ENCODE assay signal across 8 mouse cellular contexts in genomic region chr10:43870752-43871151, GRCm38 (mm10). TPM values are rescaled to one million over a fixed set of nuclear protein-coding genes. Genes with fewer than 3 reads are reported as not detected.
DNase-seq lines count a peak whose midpoint lies in the region; ATAC-seq and TF ChIP-seq lines count a peak whose summit lies in the region.

No protein-coding gene starts in this region.

- no peak overlapping the region for H3K27ac ChIP-seq in kidney, adult 2 months (ENCODE audit: insufficient read depth, low read depth, low read length)
- H3K27ac ChIP-seq in kidney, embryonic 16.5 days (ENCODE audit: low read length) = no peak overlapping the region
- no peak overlapping the region for H3K27ac ChIP-seq in embryonic facial prominence, embryonic 10.5 days (replicated peaks)
- no peak overlapping the region for H3K27ac ChIP-seq in thymus, adult 2 months (ENCODE audit: control insufficient read depth, insufficient read depth, low read length)

- no peak overlapping the region for H3K9ac ChIP-seq in kidney, embryonic 16.5 days (replicated peaks; ENCODE audit: low read length)

- TF ChIP-seq POLR2A in kidney, adult 2 months (IDR thresholded peaks at IDR 0.05; ENCODE audit: low read depth, low read length) = no peak
- no peak for TF ChIP-seq POLR2A in thymus, adult 2 months (IDR thresholded peaks at IDR 0.05; ENCODE audit: control insufficient read depth, extremely low read depth, insufficient read depth, low read length, poor library complexity)

- no peaks in the 10 kb centered on the region for H3K36me3 ChIP-seq in kidney, adult 2 months (ENCODE audit: control insufficient read depth, insufficient read depth, low read length)
- no peaks in the 10 kb centered on the region for H3K36me3 ChIP-seq in kidney, embryonic 16.5 days (ENCODE audit: insufficient read depth, low read length)
- H3K36me3 ChIP-seq in embryonic facial prominence, embryonic 10.5 days (replicated peaks) = peaks cover 11% of the 10 kb centered on the region
- no peaks in the 10 kb centered on the region for H3K36me3 ChIP-seq in thymus, adult 2 months (ENCODE audit: control insufficient read depth, insufficient read depth, low read length)

- no peak overlapping the region for H3K4me3 ChIP-seq in kidney, adult 2 months (ENCODE audit: insufficient read depth, low read depth, low read length)
- no peak overlapping the region for H3K4me3 ChIP-seq in kidney, embryonic 16.5 days (ENCODE audit: low read length)
- no peak overlapping the region for H3K4me3 ChIP-seq in embryonic facial prominence, embryonic 10.5 days
- no peak overlapping the region for H3K4me3 ChIP-seq in thymus, adult 2 months (ENCODE audit: control insufficient read depth, insufficient read depth, low read length)

- H3K27me3 ChIP-seq in kidney, adult 2 months (replicated peaks; ENCODE audit: control insufficient read depth, insufficient read depth, low read length) = no peaks in the 10 kb centered on the region
- no peaks in the 10 kb centered on the region for H3K27me3 ChIP-seq in kidney, embryonic 16.5 days (ENCODE audit: insufficient read depth, low read length)
- no peaks in the 10 kb centered on the region for H3K27me3 ChIP-seq in embryonic facial prominence, embryonic 10.5 days (replicated peaks; ENCODE audit: low read depth, poor library complexity, severe bottlenecking)
- H3K27me3 ChIP-seq in thymus, adult 2 months (ENCODE audit: control insufficient read depth, insufficient read depth, low read length) = no peaks in the 10 kb centered on the region

- 72% methylated on average over 10 of the region's 10 CpGs for WGBS in kidney, adult 2 months
- WGBS in kidney, embryonic 16.5 days = 77% methylated on average over 10 of the region's 10 CpGs
- 69% methylated on average over 10 of the region's 10 CpGs for WGBS in embryonic facial prominence, embryonic 10.5 days
- 80% methylated on average over 10 of the region's 10 CpGs for WGBS in thymus, adult 2 months

- TF ChIP-seq CTCF in kidney, adult 2 months (conservative IDR thresholded peaks at IDR 0.05; ENCODE audit: insufficient read depth, insufficient read length, low read depth, low read length) = peak; percentile 75
- peak; percentile 65; the same call in 1 of the 2 replicates for TF ChIP-seq CTCF in thymus, adult 2 months (IDR thresholded peaks at IDR 0.05; ENCODE audit: borderline replicate concordance, control insufficient read depth, extremely low read depth, insufficient read depth, low read length, poor library complexity)

- ATAC-seq in CD4-positive, CD25-positive, alpha-beta regulatory T cell, adult 4 months = no peak
- no peak for ATAC-seq in kidney, embryonic 16.5 days (ENCODE audit: low FRiP score, low TSS enrichment)

- DNase-seq in CD4-positive, CD25-positive, alpha-beta regulatory T cell, adult 2 months (ENCODE audit: low read depth, low spot score) = peak; percentile 69
- peak; percentile 36 for DNase-seq in kidney, adult 2 months
- DNase-seq in MN1 (ENCODE audit: low spot score) = peak; percentile 34
- peak; percentile 50 for DNase-seq in embryonic facial prominence, embryonic 10.5 days (ENCODE audit: low spot score)
- peak; percentile 50 for DNase-seq in lung, postnatal 10 days
- DNase-seq in thymus, adult 2 months = peak; percentile 46

- no peaks in the 10 kb centered on the region for H3K9me3 ChIP-seq in kidney, embryonic 16.5 days (ENCODE audit: low read length)
- no peaks in the 10 kb centered on the region for H3K9me3 ChIP-seq in embryonic facial prominence, embryonic 10.5 days

- no peaks in the 10 kb centered on the region for H3K4me1 ChIP-seq in kidney, adult 2 months (ENCODE audit: control insufficient read depth, insufficient read depth, low read length)
- no peaks in the 10 kb centered on the region for H3K4me1 ChIP-seq in kidney, embryonic 16.5 days (ENCODE audit: insufficient read depth, low read length)
- H3K4me1 ChIP-seq in embryonic facial prominence, embryonic 10.5 days = no peaks in the 10 kb centered on the region
- H3K4me1 ChIP-seq in thymus, adult 2 months (replicated peaks; ENCODE audit: control insufficient read depth, insufficient read depth, low read length) = no peaks in the 10 kb centered on the region; the same call in 1 of the 2 replicates

- no peak overlapping the region for H3K4me2 ChIP-seq in kidney, embryonic 16.5 days (replicated peaks; ENCODE audit: low read depth, low read length)

RNA-seq across cellular contexts. Expression of gene Qrsl1, which starts 30.8 kb away (rescaled TPM):
- polyA plus RNA-seq in CD4-positive, CD25-positive, alpha-beta regulatory T cell, adult 4 months (2017; shearing (Covaris generic)) = 10 to 100 TPM; 21.3 to 24.1 TPM
- 15.1 and 17.2 TPM in 2 replicates for polyA plus RNA-seq in kidney, adult 2 months (2012; rRNA removed)
- polyA plus RNA-seq in kidney, embryonic 16.5 days (2015; fragmentation: Nextera tagmentation; extraction: Ambion mirVana) = 29.3 and 29.7 TPM in 2 replicates
- polyA plus RNA-seq in embryonic facial prominence, embryonic 10.5 days (2016; fragmentation: Nextera tagmentation; extraction: Ambion mirVana) = 28.1 and 30.5 TPM in 2 replicates
- polyA plus RNA-seq in thymus, adult 2 months (2012; rRNA removed) = 14.0 and 14.9 TPM in 2 replicates

RNA-seq across cellular contexts. Expression of gene Rtn4ip1, which starts 30.9 kb away (rescaled TPM):
- polyA plus RNA-seq in CD4-positive, CD25-positive, alpha-beta regulatory T cell, adult 4 months (2017; shearing (Covaris generic)) = 10 to 100 TPM; 11.3 to 16.9 TPM
- polyA plus RNA-seq in kidney, adult 2 months (2012; rRNA removed) = 29.9 and 34.8 TPM in 2 replicates
- polyA plus RNA-seq in kidney, embryonic 16.5 days (2015; fragmentation: Nextera tagmentation; extraction: Ambion mirVana) = 18.7 and 19.2 TPM in 2 replicates
- 19.5 and 21.1 TPM in 2 replicates for polyA plus RNA-seq in embryonic facial prominence, embryonic 10.5 days (2016; fragmentation: Nextera tagmentation; extraction: Ambion mirVana)
- 10.2 and 10.7 TPM in 2 replicates for polyA plus RNA-seq in thymus, adult 2 months (2012; rRNA removed)
